Mouse (Mus musculus): ENCODE data around the gene Fam189a1.

Fam189a1 gene

DNA sequence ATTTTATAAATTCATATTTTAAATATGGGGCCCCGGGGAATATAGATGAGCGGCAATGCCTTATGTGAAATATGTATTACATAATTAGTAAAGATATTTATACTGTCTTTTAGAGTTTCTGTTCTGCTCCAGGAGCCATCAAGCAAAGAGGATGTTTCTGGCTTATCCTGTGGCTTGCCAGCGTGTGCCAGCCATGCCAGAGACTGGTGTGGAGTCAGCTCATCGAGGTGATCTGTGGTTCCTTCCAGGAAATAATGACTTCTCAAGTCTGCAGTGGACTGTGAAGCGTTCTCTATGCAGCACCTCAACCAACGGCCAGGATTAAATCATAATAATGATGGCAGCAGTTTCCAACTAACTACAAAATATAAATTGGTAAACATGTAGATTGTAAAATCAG is 125.2 kb downstream of the Fam189a1 start:
- DNase-seq, result no peak

DNA sequence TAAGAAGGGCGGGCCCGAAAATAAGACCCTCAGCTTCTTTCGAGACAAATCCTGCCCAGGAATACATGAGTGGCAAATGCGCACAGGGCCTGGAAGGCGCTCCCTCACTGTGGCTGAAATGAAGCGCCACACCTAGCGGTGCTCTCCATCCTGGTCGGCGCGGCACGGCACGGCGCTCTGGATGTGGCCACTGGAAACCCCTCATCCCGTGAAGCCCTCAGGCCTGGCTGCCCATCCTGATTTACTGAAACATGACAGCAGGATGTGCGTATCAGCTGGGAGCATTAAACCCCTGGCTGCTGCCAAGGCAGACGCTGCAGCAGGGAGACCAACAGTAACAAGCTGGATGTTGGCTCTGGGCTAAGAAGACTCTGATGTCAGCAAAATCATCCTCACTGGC is 126.4 kb downstream of the Fam189a1 start:
- no peak for DNase-seq

DNA sequence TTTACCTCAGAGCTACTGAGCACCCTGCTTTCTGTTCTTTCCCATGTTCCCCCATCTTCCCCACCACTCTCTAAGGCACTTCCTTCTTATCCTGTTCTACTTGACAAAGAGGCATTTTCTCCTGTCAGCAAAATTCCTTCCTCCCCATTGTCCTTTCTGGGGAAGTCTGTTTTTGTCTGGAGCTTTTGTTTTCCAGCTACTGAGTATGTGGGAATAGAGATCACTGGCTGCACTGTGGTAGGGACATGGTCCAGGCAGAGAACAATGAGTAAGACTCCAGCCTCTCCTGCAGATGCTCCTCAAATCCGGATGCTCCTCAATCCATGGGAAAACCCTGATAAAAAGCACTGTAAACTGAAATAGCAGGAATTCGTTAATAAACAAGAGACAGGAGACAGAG is 135.1 kb downstream of the Fam189a1 start:
- no peak for DNase-seq

DNA sequence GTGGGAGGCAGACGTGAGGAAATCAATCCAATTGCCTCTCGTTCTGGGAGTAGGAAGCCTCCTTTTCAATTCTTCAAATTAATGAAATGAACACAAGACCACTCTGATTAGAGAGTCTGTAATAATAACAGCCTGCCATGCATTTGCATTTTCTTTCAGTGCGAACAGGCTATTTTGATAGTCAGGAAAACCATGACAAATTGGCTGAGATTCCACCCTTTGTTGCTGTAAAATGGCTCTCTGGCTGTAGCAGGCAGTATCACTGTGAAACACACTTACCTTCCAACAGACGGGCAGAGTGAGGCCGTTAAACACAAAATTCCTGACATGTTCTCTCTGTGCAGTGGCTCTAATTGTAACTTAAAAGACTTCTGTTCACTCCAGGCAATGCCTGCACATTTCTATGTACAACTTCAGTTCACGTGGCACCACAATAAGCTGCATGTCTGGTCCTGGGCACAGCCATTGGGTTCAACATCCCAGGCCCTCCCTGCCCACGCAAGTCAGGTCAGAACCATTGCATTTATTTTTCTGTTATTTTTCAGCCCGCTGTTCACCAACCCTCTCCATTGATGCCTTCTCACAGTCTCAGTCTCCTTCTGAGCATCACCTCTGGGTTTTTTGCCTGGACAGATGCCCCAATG is 138.2 kb downstream of the Fam189a1 start:
- DNase-seq, result no peak

DNA sequence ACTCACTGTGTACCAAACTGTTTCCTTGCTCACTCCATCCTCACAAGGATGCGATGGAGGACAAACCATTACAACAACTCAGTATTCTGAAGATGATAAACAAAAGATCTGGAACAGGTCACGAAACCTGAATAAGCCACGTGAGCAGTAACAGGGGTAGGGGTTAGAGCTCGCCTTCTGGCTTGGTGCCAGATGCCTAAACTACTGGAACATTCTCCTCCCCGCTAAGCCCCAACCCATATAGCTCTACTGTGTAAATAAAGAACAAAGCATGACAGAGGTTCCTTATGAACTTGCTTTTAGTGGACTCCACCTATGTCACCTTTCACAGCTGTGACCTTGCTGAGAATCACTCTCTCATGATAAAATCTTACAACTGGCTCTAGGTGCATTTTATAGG is 139.0 kb downstream of the Fam189a1 start:
- DNase-seq, result no peak

DNA sequence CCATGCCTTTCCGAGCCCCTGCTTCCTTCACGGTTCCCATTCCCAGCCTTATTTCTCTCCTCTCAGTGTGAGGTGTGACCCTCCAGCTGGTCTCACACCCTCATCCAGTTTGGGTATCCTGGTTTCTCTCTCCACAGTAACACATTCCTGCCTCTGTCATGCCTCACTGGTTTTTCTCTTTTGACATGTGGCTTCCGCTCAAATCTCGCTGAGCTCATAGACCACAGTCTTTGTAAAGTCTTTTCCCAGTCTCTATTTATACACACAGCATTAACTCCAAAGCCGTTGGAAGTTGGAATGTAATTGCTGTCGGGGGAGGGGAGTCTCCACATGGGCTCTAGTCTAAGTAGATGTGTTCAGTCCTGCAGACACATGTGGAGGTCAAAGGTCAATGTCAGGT is 145.2 kb downstream of the Fam189a1 start:
- DNase-seq, result no peak

DNA sequence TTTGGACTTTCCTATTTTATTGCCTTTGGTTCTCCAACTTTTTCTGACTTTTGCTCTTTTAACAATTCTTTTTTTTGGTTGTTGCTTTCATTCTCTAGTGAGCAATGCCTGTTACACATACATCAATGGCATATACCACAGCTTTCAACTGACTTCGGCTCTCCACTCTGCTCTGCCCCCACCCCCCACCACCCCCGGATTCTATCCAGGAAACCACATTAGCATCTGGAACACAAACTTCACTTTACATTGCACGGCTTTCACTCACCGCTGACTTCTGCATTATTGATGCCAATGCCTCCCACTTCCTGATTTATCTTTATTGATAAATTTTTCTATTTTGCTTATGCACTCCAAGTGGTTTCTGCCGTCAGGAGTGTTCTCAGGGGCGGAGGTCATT is 146.1 kb downstream of the Fam189a1 start:
- DNase-seq, result no peak

DNA sequence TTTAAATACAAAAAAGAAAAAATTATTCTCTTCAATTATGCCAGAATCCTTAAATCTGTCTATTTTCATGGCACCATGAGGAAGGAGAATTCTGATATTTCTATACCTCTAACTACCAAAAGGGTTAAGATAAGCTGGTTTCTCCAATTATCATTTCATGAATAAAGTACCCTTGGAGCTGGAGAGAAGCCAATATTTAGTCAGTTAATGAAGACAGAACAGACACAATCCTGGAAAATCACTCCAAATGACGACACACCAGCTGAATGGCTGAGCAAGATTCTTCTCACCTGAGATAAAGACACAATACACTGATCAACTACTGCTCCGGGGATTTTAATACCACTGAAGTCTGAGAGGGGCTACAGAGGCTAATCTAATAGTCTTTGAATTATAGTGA is 150.6 kb downstream of the Fam189a1 start:
- no peak for DNase-seq

DNA sequence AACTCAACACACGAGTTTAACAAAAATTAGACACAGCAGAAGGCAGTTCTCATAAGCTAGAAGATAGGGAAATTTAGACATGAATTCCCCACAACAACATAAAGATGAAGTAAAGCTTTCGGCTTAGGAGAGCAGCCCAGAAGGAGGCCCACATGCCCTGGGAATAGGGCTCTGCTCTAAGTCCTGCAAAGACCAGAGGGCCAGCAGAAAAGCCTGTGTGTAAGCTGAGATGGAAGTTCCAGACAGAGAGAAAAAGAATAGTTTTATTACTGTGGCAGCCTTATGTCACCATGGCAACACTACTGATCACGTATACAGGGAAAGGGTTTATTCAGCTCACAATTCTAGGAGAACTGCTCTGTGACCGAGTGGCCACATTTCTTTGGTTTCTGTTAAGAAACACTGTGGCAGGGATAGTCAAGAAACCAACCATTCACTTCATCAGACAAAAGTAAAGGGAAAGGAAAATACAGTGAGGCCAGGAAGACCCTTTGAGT is 156.6 kb downstream of the Fam189a1 start:
- no peak for DNase-seq

DNA sequence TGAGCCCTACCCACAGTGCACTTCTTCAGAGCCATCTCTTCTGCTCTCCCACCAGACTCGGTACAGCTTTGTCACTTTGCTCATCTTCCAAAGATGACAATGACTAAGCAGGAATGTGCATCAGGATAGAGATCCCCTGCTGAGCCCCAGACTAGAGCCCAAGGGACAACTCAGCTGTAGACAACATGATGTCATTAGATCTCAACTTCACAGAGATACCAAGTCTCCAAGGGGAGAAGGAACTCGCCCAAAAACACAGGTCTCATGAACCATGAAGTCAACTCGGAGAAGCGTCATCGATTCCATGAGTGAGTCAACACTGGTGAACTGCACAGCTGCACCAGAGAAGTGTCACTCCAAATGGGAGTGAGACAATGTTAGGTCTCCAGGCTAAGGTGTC is 158.6 kb downstream of the Fam189a1 start:
- DNase-seq, result no peak

DNA sequence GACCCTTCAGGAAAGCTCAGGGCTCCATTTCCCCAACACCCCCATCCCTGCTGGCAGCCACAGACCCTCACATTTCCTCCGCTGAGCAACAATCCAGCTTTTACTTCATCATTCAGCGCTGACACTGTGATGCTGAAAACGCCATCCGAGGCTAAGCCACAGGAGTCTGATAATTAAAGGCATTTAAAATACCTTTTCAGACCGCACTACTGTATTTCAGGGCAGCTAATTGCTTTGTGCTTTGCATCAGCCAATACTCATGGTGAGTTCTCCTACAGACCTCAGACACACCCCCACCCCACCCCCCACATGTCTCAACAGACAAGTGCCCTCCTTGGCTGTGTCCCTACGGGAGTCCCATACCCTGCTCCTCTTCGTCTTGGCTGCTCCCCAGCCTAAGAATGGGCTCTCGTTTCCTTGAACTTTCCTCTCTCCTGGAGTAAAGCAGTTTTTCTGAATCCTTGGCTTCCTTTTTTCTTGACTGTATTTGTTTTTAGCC is 160.4 kb downstream of the Fam189a1 start:
- DNase-seq, result no peak

DNA sequence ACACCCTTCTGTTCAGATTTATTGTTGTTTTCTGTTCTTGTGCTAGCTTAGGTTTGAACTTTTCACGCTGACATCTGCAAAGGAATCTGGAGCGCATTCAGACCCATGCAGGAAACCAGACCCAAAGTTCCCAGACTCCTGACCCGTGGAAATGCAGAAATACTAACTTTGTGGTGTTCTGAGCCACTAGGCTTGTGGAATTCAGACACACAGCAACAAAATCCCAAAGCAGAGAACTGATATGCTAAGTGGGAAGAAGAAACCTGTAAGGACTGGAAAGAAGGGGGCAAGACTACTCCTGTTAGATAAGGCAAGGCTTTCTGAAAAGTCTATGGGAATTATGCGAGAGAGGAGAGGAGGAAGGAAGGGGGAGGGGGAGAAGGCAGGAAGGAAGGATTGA is 167.0 kb downstream of the Fam189a1 start:
- no peak for DNase-seq

DNA sequence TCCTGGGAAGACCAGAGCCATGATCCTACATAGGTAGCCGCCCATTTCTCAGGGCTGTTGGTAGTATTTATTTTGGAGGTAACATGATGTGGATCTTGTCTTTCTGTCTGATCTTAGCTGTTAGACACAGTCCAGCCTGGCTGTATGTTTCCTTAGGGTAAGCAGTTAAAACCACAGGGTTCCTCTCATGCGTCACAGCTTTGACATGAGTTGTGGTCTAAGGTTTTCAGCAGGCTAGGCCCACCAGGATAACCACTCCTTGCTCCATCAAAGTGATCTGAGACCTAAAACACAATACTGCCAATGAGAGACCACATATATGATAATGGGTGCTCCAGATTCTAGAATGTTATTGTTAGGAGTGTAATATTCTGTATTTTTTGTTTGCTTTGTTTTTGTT is 168.4 kb downstream of the Fam189a1 start:
- DNase-seq, result no peak

DNA sequence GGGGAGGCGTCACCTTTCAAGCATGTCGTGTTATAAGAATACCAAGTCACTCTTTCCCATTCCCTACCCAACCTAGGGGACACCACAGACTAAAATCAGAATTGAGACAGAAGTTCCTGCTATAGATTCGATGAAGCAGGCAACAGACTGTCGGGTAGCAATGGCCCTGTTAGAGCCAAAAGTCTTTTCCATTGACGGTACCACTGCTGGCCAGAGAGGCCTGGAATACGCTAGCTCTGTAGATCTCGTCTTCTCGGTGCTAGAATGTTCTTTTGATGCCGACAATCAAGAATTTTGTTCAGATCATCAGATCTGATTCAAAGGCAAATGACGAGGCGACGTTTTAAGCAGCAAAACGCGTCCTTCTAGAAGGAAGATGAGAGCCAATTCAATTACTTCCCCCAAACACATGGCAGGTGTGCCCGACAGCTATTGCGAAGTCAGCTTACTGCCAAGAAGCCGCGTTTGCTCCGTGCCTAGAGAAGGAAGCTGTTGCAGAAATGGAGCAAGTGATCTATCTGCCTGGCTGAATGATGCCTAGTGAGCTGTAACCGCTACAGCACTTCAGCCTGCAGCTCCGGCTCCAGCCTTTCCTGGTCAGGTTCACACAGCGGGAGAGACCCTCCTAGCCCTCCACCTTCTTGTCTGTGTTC is 171.8 kb downstream of the Fam189a1 start:
- DNase-seq, result peak; percentile 38

DNA sequence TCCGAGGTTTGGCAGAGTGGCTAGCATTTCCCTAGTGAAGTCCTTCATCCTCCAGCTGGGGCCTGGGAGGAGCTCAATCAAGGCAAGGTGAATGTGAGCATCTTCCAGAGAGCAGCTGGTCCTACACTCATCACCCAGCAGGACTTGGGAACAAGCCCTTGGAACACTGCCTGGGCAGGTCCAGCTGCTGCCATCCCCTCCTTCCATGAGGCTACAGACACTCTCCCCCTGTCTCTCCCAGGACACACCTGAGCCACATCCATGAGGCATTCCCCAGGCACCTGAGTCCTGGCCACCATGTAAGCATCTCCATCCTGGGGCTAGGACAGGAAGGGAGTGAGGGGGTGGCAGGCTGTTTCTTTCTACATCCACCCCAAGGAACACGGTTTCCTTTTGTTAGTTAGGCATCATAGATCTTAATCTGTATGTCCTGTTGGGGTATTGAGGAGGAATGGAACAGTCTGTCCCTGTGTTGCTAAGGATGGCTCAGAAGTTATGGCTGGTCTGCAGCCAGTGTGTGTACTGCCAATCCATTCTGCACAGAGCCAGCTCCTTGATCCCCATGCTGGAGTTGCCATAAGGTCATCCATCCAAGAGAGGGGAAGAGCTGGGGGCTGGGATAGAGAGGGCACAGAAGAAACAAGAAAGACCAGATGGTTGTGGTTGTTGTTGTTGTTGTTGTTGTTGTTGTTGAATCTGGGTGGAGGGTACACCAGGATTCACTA is 174.7 kb downstream of the Fam189a1 start:
- no peak for DNase-seq

DNA sequence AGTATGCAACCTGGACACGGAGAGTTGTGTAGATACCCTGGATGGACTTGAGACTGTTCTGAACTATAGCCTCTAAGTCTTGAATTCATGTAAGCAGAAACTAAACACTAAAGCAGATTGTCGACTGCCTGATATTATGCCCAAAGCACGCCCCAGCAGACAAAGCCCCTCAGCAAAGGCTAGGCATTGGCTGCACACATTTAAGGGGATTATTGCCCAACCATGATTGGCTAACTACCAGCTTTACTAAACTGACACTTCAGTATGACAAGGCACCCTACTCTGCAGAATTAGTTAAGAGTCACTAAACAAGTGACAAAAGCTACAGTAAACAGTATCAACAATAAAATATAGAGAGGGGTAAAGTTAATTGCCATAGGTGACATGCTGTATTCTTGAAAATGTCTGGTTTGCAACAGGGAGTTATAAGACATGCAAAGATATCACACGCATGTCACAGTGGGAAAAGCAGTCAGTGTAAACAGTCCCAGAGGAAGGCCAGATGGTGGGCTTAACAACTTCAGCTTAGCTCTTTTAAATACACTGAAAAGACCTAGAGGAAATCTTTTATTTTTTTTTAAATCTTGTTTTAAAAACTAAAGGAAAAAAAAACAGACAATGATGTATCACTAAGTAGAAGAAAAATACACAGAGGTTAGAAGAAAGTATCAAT is 182.6 kb downstream of the Fam189a1 start:
- DNase-seq, result no peak

DNA sequence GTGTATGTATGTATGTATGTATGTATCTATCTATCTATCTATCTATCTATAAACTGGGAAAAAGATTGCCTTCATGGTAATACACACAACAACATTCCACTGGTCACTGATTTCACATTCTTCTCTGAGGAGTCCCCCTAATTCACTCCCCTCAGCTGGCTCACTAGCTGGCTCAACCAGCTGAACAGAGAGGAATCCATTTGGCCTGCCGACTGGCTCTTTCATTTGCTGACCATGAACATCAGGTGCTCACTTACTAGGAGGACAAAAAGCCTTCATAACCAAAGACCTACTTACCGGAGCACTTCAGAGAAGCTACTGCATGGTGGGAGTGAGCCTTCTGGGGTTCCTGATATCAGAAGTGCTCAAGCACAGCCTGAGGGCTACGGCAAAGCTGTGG is 194.2 kb downstream of the Fam189a1 start:
- DNase-seq, result no peak

DNA sequence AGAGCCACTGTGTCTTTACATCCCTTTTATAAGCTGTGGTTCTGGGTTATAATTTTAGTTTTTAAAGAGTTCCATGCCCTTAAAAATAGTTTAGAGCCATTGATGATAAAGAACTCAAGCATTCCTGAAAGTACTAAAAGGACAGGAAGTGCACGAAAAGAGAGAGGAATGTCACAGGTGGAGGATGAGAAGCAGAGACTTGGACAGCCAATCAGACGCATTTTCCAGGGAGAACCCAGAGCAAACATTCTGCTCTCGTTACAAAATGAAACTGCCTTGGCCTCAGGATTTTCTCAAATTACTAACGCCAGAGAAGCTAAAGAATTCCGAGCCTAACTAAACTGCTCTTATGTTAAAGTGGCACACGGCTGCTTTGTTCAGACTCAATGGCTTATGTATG is 197.3 kb downstream of the Fam189a1 start:
- no peak for DNase-seq

DNA sequence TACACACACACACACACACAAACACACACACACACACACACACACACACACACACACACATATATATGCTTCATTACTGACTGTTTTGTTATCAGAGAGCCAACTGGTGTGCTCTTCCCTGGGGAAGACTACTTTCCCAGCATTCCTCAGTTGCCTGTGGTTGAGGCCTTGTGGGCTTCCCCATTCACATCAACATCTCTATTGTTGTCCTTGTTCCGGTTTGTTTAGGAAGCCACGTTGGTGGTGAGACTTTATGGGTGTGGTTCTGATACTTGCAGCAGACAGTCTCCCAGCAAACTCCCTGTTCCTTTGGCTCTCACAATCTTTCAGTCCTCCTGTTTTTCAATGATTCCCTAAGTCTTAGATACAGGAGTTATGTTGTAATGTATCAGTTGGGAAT is 204.2 kb downstream of the Fam189a1 start:
- DNase-seq, result no peak

DNA sequence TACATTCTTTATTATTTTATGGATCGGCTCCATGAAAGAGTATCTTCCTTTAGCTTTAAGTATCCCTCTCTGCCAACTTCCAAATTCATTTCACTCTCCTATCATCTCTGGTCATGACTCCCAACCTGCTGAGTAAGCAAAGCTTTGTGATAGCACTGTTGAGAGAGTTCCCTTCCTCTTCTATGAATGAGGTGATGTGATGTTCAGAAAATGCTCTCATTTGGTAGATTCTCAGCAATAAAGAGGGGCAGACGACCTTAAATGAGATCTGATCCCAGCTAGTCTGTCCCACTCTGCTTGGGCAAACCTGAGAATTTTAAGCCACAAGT is 205.6 kb downstream of the Fam189a1 start:
- no peak for DNase-seq

DNA sequence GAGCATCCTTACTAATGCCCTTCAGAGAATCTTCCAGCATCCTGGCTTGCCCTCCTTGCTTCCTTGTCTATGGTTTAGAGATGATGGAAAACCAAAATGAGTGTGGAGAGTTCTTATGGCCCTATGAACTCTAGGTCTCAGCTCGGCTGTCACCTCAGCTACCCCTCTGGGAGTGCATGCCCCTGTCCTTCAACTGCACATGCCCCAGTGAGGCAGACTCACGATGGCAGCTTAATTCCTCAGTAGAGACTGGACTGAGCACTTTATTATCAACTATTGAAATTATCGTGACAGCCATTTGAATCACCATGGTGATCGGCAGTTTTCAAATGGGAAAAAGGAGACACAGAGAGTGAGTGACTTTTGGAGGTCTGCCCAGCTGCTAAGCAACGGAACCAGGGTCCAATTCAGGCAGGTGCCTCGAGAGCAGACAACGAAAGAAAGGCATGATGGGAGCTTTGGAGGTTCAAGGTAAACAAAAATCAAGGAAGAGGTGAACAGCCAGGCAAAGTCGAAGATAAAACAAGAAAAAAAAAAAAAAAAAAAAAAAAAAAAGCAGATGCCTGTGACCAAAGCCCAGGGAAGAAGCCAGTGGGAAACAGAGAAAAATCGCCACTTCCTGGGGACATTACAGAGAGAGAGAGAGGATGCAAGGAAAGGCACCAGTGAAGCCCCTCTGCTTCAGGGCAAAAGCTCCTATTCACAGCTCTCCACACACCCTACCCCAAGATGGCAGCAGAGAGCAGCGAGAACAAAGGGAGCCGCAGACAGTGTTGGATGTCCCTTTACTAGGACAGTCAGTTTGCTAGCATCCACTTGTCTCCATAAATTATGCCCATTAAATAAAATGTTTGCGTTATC is 206.2 kb downstream of the Fam189a1 start:
- peak; percentile 77 for DNase-seq

DNA sequence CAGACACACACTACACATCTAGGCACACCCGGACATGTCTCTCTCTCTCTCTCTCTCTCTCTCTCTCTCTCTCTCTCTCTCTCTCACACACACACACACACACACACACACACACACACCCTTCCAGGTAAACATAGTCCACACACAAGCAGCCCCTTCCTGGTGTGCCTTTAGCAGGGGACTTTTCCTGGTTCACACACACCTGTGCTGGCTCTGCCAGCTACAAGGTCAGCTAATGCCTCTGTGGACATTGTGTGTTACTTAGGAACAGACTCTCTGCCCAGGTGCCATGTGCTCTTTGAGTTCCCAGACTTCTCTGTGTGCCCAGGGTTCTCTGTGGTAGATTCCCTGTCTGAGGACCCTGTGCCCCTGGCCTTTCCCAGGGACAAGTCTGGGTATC is 206.9 kb downstream of the Fam189a1 start:
- DNase-seq, result no peak

DNA sequence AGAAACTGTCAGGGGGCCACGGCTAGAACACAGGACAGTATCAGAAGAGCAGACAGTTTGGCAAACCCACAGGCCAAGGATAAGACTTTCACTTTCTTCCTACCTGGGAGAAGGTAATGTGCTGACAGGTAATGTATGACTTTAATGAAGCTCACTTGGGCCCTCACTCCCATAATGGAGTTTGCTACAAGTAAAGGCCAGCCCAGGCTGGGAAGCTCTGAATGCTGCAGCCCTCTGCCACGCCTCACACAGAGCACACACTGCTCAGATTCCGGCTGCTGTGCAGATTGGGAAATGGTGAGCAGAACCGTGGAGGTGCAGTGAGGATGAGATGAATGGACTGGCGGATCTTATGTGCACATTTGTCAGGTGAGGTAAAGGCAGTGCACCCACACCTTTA is 211.7 kb downstream of the Fam189a1 start:
- no peak for DNase-seq
